In genomic region chr1:174537491-174537890, GRCm38 (mm10) we compare ENCODE assay signal across 28 mouse cellular contexts. TPM values are rescaled to one million over a fixed set of nuclear protein-coding genes. Genes with fewer than 3 reads are reported as not detected.
A peak's percentile ranks its signal among the peaks of the same experiment; 100 is the strongest.
DNase-seq lines count a peak whose midpoint lies in the region; ATAC-seq and TF ChIP-seq lines count a peak whose summit lies in the region.
"Had no signal": no experiment of that assay in that cellular context is flagged by ENCODE, and none has a peak within 500 bp of the region (broad histone marks: within the 10 kb centered on the region; RNA-seq: fewer than 3 reads in every experiment).

No protein-coding gene starts in this region.

- no peak for TF ChIP-seq POLR2A in brain, embryonic 14.5 days (IDR thresholded peaks at IDR 0.05; ENCODE audit: borderline replicate concordance, extremely low read depth, insufficient read depth, insufficient read length, poor library complexity, severe bottlenecking)
- no peak for TF ChIP-seq POLR2A in heart, adult 2 months (IDR thresholded peaks at IDR 0.05; ENCODE audit: insufficient read depth, low read depth, low read length)

- H3K4me3 ChIP-seq in hindbrain, embryonic 12.5 days, result no peak overlapping the region
- H3K4me3 ChIP-seq in hindbrain, postnatal 0 days (ENCODE audit: low read length), result no peak overlapping the region
- H3K4me3 ChIP-seq in forebrain, embryonic 15.5 days, result no peak overlapping the region
- H3K4me3 ChIP-seq in hindbrain, embryonic 16.5 days (ENCODE audit: low read length), result no peak overlapping the region
- no peak overlapping the region for H3K4me3 ChIP-seq in heart, adult 2 months
- H3K4me3 ChIP-seq: embryonic facial prominence, embryonic 12.5 days; erythroblast, embryonic 14.5 days; heart, embryonic 13.5 days; kidney, embryonic 15.5 days; left cerebral cortex, adult 2 months; liver, embryonic 13.5 days; megakaryocyte, embryonic 14.5 days had no signal

- H3K79me2 ChIP-seq in heart, adult 2 months (replicated peaks; ENCODE audit: control insufficient read depth, insufficient read depth, low read length), result no peaks in the 10 kb centered on the region

- 66% methylated on average over 3 of the region's 3 CpGs for WGBS in hindbrain, embryonic 12.5 days
- 38% methylated on average over 3 of the region's 3 CpGs for WGBS in hindbrain, postnatal 0 days
- WGBS in forebrain, embryonic 15.5 days, result 36% methylated on average over 3 of the region's 3 CpGs
- WGBS in hindbrain, embryonic 16.5 days, result 49% methylated on average over 3 of the region's 3 CpGs
- WGBS in heart, adult 2 months, result 79% methylated on average over 3 of the region's 3 CpGs

- no peaks in the 10 kb centered on the region for H3K9me3 ChIP-seq in hindbrain, embryonic 12.5 days (replicated peaks)
- no peaks in the 10 kb centered on the region for H3K9me3 ChIP-seq in hindbrain, postnatal 0 days (ENCODE audit: low read length)
- H3K9me3 ChIP-seq in forebrain, embryonic 15.5 days, result no peaks in the 10 kb centered on the region
- no peaks in the 10 kb centered on the region for H3K9me3 ChIP-seq in hindbrain, embryonic 16.5 days (ENCODE audit: control insufficient read depth, low read length)
- H3K9me3 ChIP-seq: embryonic facial prominence, embryonic 12.5 days; heart, embryonic 13.5 days; kidney, embryonic 15.5 days; liver, embryonic 13.5 days; megakaryocyte, embryonic 14.5 days had no signal

- TF ChIP-seq CTCF in hindbrain, postnatal 0 days (IDR thresholded peaks at IDR 0.05; ENCODE audit: low read depth), result no peak
- no peak for TF ChIP-seq CTCF in brain, embryonic 14.5 days (IDR thresholded peaks at IDR 0.05; ENCODE audit: borderline replicate concordance, extremely low read depth, insufficient read depth, insufficient read length)
- TF ChIP-seq CTCF in heart, adult 2 months (IDR thresholded peaks at IDR 0.05), result no peak

- peaks cover 10% of the 10 kb centered on the region for H3K4me1 ChIP-seq in hindbrain, embryonic 12.5 days
- H3K4me1 ChIP-seq in hindbrain, postnatal 0 days (ENCODE audit: insufficient read depth, low read length), result peaks cover 4% of the 10 kb centered on the region; the same call in 1 of the 2 replicates
- peaks cover 13% of the 10 kb centered on the region for H3K4me1 ChIP-seq in forebrain, embryonic 15.5 days
- H3K4me1 ChIP-seq in hindbrain, embryonic 16.5 days (ENCODE audit: control insufficient read depth, insufficient read depth, low read depth, low read length), result peaks cover 5% of the 10 kb centered on the region; the same call in 1 of the 2 replicates
- no peaks in the 10 kb centered on the region for H3K4me1 ChIP-seq in heart, adult 2 months (ENCODE audit: control insufficient read depth, insufficient read depth, low read length)
- H3K4me1 ChIP-seq: embryonic facial prominence, embryonic 12.5 days; heart, embryonic 13.5 days; liver, embryonic 13.5 days; megakaryocyte, embryonic 14.5 days had no signal

- intact Hi-C loops in heart, adult 2 months (cut with DNase I), result no loop called here

- ATAC-seq in hindbrain, embryonic 12.5 days (ENCODE audit: low FRiP score), result peak; percentile 42
- no peak; the same call in 1 of the 2 replicates for ATAC-seq in hindbrain, postnatal 0 days
- ATAC-seq in forebrain, embryonic 15.5 days (replicated peaks), result peak; percentile 51; the same call in 1 of the 2 replicates
- 0 out of 2 replicates have a peak, but pooled peaks have one; percentile 28 for ATAC-seq in hindbrain, embryonic 16.5 days
- ATAC-seq: Patski had no signal

- no peaks in the 10 kb centered on the region for H3K36me3 ChIP-seq in hindbrain, embryonic 12.5 days
- no peaks in the 10 kb centered on the region for H3K36me3 ChIP-seq in hindbrain, postnatal 0 days (ENCODE audit: insufficient read depth, low read length)
- H3K36me3 ChIP-seq in forebrain, embryonic 15.5 days, result no peaks in the 10 kb centered on the region
- no peaks in the 10 kb centered on the region for H3K36me3 ChIP-seq in hindbrain, embryonic 16.5 days (ENCODE audit: control insufficient read depth, insufficient read depth, low read length)
- H3K36me3 ChIP-seq in heart, adult 2 months (ENCODE audit: control insufficient read depth, insufficient read depth, low read length), result no peaks in the 10 kb centered on the region
- H3K36me3 ChIP-seq: embryonic facial prominence, embryonic 12.5 days; G1E; heart, embryonic 13.5 days; kidney, embryonic 15.5 days; liver, embryonic 13.5 days had no signal

- no peaks in the 10 kb centered on the region for H3K27me3 ChIP-seq in hindbrain, embryonic 12.5 days
- H3K27me3 ChIP-seq in hindbrain, postnatal 0 days (ENCODE audit: insufficient read depth, low read length), result no peaks in the 10 kb centered on the region
- no peaks in the 10 kb centered on the region for H3K27me3 ChIP-seq in forebrain, embryonic 15.5 days
- H3K27me3 ChIP-seq in hindbrain, embryonic 16.5 days (replicated peaks; ENCODE audit: control insufficient read depth, insufficient read depth, low read length), result no peaks in the 10 kb centered on the region
- no peaks in the 10 kb centered on the region for H3K27me3 ChIP-seq in heart, adult 2 months (ENCODE audit: control insufficient read depth, insufficient read depth, low read length)
- H3K27me3 ChIP-seq: CH12.LX; embryonic facial prominence, embryonic 12.5 days; heart, embryonic 13.5 days; kidney, embryonic 15.5 days; liver, embryonic 13.5 days; megakaryocyte, embryonic 14.5 days; Patski had no signal

- no peak for TF ChIP-seq EP300 in heart, adult 2 months (IDR thresholded peaks at IDR 0.05; ENCODE audit: insufficient read depth, low read depth, low read length)

- no peak overlapping the region for H3K9ac ChIP-seq in hindbrain, embryonic 12.5 days
- H3K9ac ChIP-seq in hindbrain, postnatal 0 days (replicated peaks; ENCODE audit: low read length), result no peak overlapping the region
- no peak overlapping the region for H3K9ac ChIP-seq in forebrain, embryonic 15.5 days (replicated peaks)
- H3K9ac ChIP-seq in hindbrain, embryonic 16.5 days (ENCODE audit: low read depth, low read length), result no peak overlapping the region
- no peak overlapping the region for H3K9ac ChIP-seq in heart, adult 2 months (ENCODE audit: low read depth, low read length)
- H3K9ac ChIP-seq: embryonic facial prominence, embryonic 12.5 days; heart, embryonic 13.5 days; kidney, embryonic 15.5 days; liver, embryonic 13.5 days; lung, embryonic 14.5 days had no signal

- DNase-seq in hindbrain, postnatal 0 days (ENCODE audit: low spot score), result no peak
- DNase-seq in brain, embryonic 14.5 days (ENCODE audit: low read depth), result peak; percentile 55
- no peak for DNase-seq in adrenal gland, adult (ENCODE audit: inconsistent age in 2 of 2, low spot score in 1 of 2)
- no peak for DNase-seq in right cerebral cortex, adult 18-20 months
- no peak for DNase-seq in heart, adult 2 months
- DNase-seq: adrenal gland, postnatal 10 days; B cell, adult 2 months; cerebellum, adult 2 months; cerebellum, postnatal 25 days; gastrocnemius, postnatal 25 days; heart, adult 18-20 months; heart, postnatal 14 days; kidney, adult 11 months; kidney, postnatal 36 days; liver, embryonic 13.5 days; lung, embryonic 14.5 days had no signal

- H3K27ac ChIP-seq in hindbrain, embryonic 12.5 days, result no peak overlapping the region
- no peak overlapping the region for H3K27ac ChIP-seq in hindbrain, postnatal 0 days
- no peak overlapping the region for H3K27ac ChIP-seq in forebrain, embryonic 15.5 days (replicated peaks)
- no peak overlapping the region; the same call in 1 of the 2 replicates for H3K27ac ChIP-seq in hindbrain, embryonic 16.5 days (ENCODE audit: low read depth, low read length)
- no peak overlapping the region for H3K27ac ChIP-seq in heart, adult 2 months
- H3K27ac ChIP-seq: embryonic facial prominence, embryonic 12.5 days; heart, embryonic 13.5 days; kidney, embryonic 15.5 days; liver, embryonic 13.5 days had no signal

- H3K4me2 ChIP-seq in hindbrain, embryonic 12.5 days (replicated peaks), result no peak overlapping the region
- no peak overlapping the region for H3K4me2 ChIP-seq in hindbrain, postnatal 0 days (ENCODE audit: low read depth, low read length)
- H3K4me2 ChIP-seq in forebrain, embryonic 15.5 days (replicated peaks), result no peak overlapping the region
- no peak overlapping the region for H3K4me2 ChIP-seq in hindbrain, embryonic 16.5 days (ENCODE audit: low read length)
- H3K4me2 ChIP-seq: embryonic facial prominence, embryonic 12.5 days; heart, embryonic 13.5 days; kidney, embryonic 15.5 days; liver, embryonic 13.5 days; lung, embryonic 14.5 days had no signal

RNA-seq across cellular contexts. Expression of gene Fmn2, which starts 35.9 kb away (rescaled TPM):
- polyA plus RNA-seq in hindbrain, embryonic 12.5 days (2016; fragmentation: Nextera tagmentation; extraction: Ambion mirVana), result 7.2 and 8.4 TPM in 2 replicates
- total RNA-seq in hindbrain, postnatal 0 days (2014; rRNA removed), result 18.8 and 20.8 TPM in 2 replicates
- polyA plus RNA-seq in hindbrain, postnatal 0 days (2015; fragmentation: Nextera tagmentation; extraction: Ambion mirVana), result 6.8 and 7.8 TPM in 2 replicates
- polyA plus RNA-seq in brain, embryonic 14.5 days (2012; rRNA removed), result 14.0 and 18.3 TPM in 2 replicates
- 6.8 and 7.1 TPM in 2 replicates for polyA plus RNA-seq in forebrain, embryonic 15.5 days (2015; fragmentation: Nextera tagmentation; extraction: Ambion mirVana)
- 6.3 and 6.5 TPM in 2 replicates for polyA plus RNA-seq in hindbrain, embryonic 16.5 days (2015; fragmentation: Nextera tagmentation; extraction: Ambion mirVana)
- under 1 TPM; 0.21 to 0.41 TPM for total RNA-seq in heart, adult 2 months (2021)
- 0.03 and 0.06 TPM in 2 replicates for polyA plus RNA-seq in heart, adult 2 months (2012; rRNA removed)
- total RNA-seq: G1E had no signal
- polyA plus RNA-seq: G1E, Patski had no signal
